Mouse (Mus musculus): Measurements from ENCODE around the gene Fam193a. TPM values are rescaled to one million over a fixed set of nuclear protein-coding genes. Genes with fewer than 3 reads are reported as not detected.

Gene Fam193a
- 4.9 and 5.1 TPM in 2 replicates for polyA plus RNA-seq (2016; fragmentation: Nextera tagmentation; extraction: Ambion mirVana)

DNA sequence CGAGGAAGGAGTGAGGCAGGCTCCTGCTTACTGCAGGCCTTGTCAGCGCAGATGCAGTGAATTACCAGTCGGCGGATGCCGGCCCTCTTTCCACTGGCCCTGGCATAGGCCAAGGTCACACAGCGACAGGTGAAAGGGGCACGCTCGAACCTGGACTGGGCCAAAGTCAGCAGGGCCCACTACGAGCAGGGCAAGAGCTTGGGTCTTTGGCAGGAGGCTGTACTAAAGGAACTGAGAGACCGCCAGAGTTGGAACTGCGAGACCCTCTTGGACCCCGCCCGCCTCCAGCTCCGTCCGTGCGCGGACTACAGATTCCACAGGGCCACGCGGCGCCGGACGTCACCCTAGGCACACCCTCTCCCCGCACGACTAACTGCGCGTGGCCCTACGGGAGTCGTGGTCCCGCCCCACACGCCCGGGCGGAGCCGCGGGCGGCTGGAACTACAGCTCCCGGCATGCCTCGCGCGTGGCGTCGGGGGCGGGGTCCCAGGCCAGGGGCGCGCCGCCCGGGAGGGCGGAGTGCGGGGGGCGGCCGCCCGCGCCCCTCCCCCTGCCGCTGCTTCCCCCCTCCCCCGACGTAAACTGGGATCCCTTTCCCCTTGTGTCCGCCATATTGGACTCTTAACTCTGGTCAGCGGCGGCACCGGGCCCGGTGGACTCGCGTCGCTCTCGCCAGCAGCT is at the start of gene Fam193a:
Gene Fam193a (plus strand): TSS at position 593 of the 681 bp plus-strand sequence.
- WGBS (ENCODE audit: insufficient replicate concordance): 1% methylated on average over 55 of the region's 64 CpGs
- peak within 1 kb of the TSS; percentile 92 for H3K4me3 ChIP-seq
- H3K4me1 ChIP-seq: peaks cover 39% of the 10 kb centered on the region
- ATAC-seq: peak; percentile 99
- peak within 1 kb of the TSS; percentile 90 for H3K9ac ChIP-seq
- peaks cover 13% of the 10 kb centered on the region for H3K36me3 ChIP-seq
- H3K4me2 ChIP-seq: peak within 1 kb of the TSS; percentile 96
- no peaks in the 10 kb centered on the region for H3K27me3 ChIP-seq (replicated peaks)
- H3K27ac ChIP-seq: peak within 1 kb of the TSS; percentile 85
- H3K9me3 ChIP-seq (replicated peaks): no peaks in the 10 kb centered on the region

DNA sequence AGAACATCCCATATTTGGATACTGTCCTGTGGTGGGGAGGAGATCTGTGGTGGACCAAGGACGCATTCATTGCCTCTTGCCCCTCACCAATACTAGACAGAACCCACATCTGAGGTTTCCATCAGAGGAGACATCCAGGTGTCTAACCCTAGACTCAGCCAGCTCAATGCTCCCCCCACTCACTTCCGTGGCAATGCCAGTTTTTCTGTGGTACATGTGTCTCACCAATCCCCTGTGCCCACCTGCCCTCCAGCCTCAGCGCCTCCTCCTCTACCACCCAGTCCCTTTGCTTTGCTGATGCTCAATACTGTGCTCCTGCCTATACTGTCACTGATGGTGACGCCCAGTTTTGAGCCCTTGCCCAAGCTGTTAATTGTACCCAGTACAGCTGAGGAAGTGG is 48.5 kb upstream of the Fam193a start:
- H3K9me3 ChIP-seq (replicated peaks): no peaks in the 10 kb centered on the region
- no peak overlapping the region for H3K4me2 ChIP-seq
- H3K36me3 ChIP-seq: no peaks in the 10 kb centered on the region
- no peak overlapping the region for H3K9ac ChIP-seq
- no peak overlapping the region for H3K4me3 ChIP-seq
- no peak overlapping the region for H3K27ac ChIP-seq
- peaks cover 8% of the 10 kb centered on the region; the same call in 1 of the 2 replicates for H3K4me1 ChIP-seq
- ATAC-seq: no peak
- H3K27me3 ChIP-seq (replicated peaks): 0 out of 2 replicates have a peak, but pooled peaks cover under 1% of the 10 kb centered on the region
- WGBS (ENCODE audit: insufficient replicate concordance): 69% methylated on average over 4 of the region's 4 CpGs

DNA sequence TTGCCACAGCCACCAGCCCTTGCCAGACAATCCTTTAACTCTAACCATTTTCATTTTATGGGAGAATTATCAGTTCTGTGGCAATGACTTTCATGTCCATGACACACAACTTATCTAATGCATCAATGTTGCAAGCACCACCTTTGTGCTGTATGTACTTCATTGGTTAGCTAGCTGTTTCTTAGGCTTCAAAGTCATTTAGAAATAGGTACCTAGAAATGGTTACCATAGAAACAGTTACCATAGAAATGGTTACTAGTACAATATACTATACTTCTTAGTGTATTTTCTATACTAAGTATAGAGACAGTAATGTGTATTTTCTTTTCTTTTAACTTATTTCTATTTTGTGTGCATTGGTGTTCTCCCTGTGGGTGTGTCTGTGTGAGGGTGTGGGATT is 44.4 kb upstream of the Fam193a start:
- Histone ChIP-seq H3K4me1 (peaks cover 14% of the 10 kb centered on the region), H3K9ac (no peak overlapping the region), H3K27ac (no peak overlapping the region), H3K9me3 (replicated peaks) (peaks cover 3% of the 10 kb centered on the region; the same call in 1 of the 2 replicates), H3K4me2 (no peak overlapping the region), H3K4me3 (no peak overlapping the region), H3K27me3 (replicated peaks) (peaks cover 18% of the 10 kb centered on the region; the same call in 1 of the 2 replicates), H3K36me3 (no peaks in the 10 kb centered on the region)
- ATAC-seq: no peak

DNA sequence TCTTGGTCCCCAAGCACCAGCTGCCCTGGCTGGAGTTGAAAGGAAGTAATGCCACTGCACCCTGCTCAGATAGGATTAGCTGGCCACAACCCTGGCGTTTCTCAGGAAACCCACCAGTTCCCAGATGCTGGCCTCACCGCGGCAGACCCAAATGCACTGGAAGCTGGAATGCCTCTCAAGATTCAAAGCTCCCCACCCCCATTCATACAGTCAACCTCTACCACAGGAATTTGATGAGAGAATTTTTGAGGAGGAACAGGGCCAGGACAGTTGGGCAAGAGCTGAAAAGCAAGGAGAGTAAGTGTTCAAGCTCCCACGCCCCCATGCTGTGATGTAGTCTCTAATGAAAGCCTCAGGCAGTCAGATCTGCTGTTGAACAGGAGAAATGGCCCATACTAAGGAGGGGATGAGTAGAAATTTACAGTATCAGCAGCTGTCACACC is 43.5 kb upstream of the Fam193a start:
- H3K9ac ChIP-seq: no peak overlapping the region
- H3K9me3 ChIP-seq (replicated peaks): peaks cover 5% of the 10 kb centered on the region; the same call in 1 of the 2 replicates
- peaks cover 14% of the 10 kb centered on the region for H3K4me1 ChIP-seq
- H3K27ac ChIP-seq: no peak overlapping the region
- peak overlapping the region; percentile 65; the same call in 1 of the 2 replicates for H3K4me2 ChIP-seq
- ATAC-seq: no peak
- no peak overlapping the region for H3K4me3 ChIP-seq
- WGBS (ENCODE audit: insufficient replicate concordance): 20% methylated on average over 4 of the region's 4 CpGs
- peaks cover 3% of the 10 kb centered on the region; the same call in 1 of the 2 replicates for H3K36me3 ChIP-seq
- peaks cover 18% of the 10 kb centered on the region; the same call in 1 of the 2 replicates for H3K27me3 ChIP-seq (replicated peaks)

DNA sequence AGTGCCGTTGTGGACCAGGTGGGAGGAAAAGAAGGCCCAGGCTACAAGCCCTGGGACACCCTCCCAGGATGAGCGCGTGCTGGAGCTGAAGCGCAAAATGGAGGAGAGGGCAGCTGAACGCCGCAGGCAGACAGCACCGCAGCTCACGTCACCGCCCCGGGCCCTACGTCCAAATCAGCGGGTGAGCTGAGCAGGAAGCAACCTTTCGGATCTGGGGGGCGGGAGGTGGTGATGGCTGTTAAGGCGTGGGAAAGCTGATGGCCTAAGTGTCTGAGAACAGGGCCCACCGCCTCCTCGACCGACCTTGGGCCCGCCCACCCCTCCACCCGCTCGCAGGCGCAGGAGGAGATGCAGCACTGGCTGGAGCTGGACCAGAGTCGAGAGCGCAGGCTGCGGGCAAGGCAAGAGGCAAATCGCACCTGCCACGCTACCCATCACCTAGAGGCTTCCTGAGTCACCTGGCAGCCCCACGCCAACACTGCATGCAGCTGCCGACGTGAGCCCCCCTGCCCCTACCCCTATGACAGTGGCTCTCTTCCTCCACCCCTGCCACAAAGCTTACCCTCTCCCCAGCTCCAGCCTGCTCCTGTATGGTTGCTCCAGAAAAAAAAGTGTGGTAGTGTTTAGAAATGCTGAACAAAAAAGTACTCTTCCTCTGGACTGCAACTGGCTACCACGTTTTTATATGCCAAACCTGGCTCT is 42.7 kb upstream of the Fam193a start:
- Histone ChIP-seq H3K9ac (peak overlapping the region; percentile 24; the same call in 1 of the 2 replicates), H3K27me3 (replicated peaks) (peaks cover 18% of the 10 kb centered on the region; the same call in 1 of the 2 replicates), H3K4me3 (peak overlapping the region; percentile 45), H3K4me1 (peaks cover 14% of the 10 kb centered on the region), H3K27ac (no peak overlapping the region), H3K36me3 (peaks cover 3% of the 10 kb centered on the region; the same call in 1 of the 2 replicates), H3K4me2 (peak overlapping the region; percentile 65), H3K9me3 (replicated peaks) (peaks cover 5% of the 10 kb centered on the region; the same call in 1 of the 2 replicates)
- no peak; the same call in 1 of the 2 replicates for ATAC-seq
- WGBS (ENCODE audit: insufficient replicate concordance): 25% methylated on average over 31 of the region's 31 CpGs

DNA sequence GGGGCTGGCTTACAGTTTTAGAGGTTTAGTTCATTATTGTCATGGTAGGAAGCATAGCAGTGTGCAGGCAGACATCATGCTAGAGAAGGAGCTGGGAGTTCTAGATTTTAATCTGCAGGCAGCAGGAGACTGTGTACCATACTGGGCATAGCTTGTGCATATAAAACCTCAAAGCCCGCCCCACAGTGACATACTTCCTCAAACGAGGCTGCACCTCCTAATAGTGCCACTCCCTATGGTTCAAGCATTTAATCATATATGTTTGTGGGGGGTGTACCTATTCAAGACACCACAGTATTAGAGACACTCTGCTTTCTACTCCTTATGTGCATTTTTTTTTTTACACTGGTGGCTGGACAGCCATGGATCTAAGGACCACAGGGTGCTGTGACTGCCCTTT is 39.6 kb upstream of the Fam193a start:
- WGBS (ENCODE audit: insufficient replicate concordance): 58% methylated on average over 2 of the region's 2 CpGs
- H3K9me3 ChIP-seq (replicated peaks): peaks cover 5% of the 10 kb centered on the region; the same call in 1 of the 2 replicates
- no peak overlapping the region for H3K27ac ChIP-seq
- no peak overlapping the region for H3K9ac ChIP-seq
- peaks cover 18% of the 10 kb centered on the region; the same call in 1 of the 2 replicates for H3K27me3 ChIP-seq (replicated peaks)
- no peak for ATAC-seq
- H3K36me3 ChIP-seq: peaks cover 9% of the 10 kb centered on the region
- no peak overlapping the region for H3K4me3 ChIP-seq
- peaks cover 15% of the 10 kb centered on the region for H3K4me1 ChIP-seq
- H3K4me2 ChIP-seq: no peak overlapping the region

DNA sequence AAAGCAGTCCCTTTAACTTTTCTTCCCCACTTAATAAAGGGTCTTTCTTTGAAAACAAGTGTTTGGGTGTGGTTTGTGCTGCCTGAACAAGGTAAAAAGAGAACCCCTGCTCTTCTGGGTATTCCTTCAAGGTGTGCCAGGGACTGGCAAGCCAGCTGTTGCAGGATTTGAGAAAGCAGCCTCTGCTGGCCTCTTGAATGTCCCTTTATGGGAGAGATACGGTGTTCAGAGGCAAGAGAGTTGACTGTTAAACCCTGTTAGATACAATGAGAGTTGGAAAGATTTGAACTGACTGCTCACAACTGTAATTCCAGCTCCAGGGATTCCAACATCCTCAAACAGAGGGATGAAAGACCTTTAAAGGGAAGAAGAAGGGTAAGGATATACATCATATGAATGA is 35.7 kb upstream of the Fam193a start:
- Histone ChIP-seq H3K27ac (no peak overlapping the region), H3K4me2 (no peak overlapping the region), H3K4me1 (peaks cover 27% of the 10 kb centered on the region), H3K27me3 (replicated peaks) (no peaks in the 10 kb centered on the region), H3K9ac (no peak overlapping the region), H3K9me3 (replicated peaks) (peaks cover 5% of the 10 kb centered on the region; the same call in 1 of the 2 replicates), H3K4me3 (no peak overlapping the region), H3K36me3 (peaks cover 17% of the 10 kb centered on the region)
- no peak for ATAC-seq
- WGBS (ENCODE audit: insufficient replicate concordance): 81% methylated on average over 1 of the region's 1 CpGs

DNA sequence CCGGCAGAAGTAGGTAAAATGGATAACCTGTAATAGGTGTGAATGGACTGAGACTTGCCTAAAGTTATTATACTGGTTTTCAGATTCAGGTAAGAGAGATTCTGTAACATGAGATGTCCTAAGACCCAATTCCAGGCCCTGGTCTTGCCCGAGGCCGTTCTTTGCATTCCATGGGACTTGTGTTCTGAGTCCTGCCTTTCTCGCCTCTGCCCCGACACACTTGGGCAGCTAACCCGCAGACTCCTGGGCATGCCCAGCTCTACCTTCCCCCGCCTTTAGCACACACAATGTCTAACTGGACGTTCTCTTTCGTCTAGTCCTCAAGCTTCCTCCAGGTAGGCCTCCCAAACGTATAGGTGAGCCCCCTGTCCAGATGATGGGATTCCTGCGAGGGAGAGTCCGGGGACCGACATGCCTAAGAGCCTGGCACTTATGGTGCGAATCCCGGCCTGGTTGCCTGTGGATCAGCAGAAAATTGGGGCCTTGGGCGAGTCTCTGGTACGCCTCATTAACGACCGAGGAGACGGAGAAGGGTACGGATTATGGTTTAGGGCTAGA is 34.1 kb upstream of the Fam193a start:
- Histone ChIP-seq H3K27me3 (replicated peaks) (no peaks in the 10 kb centered on the region), H3K27ac (peak overlapping the region; percentile 97), H3K36me3 (peaks cover 28% of the 10 kb centered on the region), H3K9me3 (replicated peaks) (no peaks in the 10 kb centered on the region), H3K4me2 (peak overlapping the region; percentile 96), H3K4me3 (peak overlapping the region; percentile 98), H3K4me1 (peaks cover 42% of the 10 kb centered on the region), H3K9ac (peak overlapping the region; percentile 98)
- peak; percentile 56 for ATAC-seq
- WGBS (ENCODE audit: insufficient replicate concordance): under 1% methylated on average over 21 of the region's 21 CpGs

DNA sequence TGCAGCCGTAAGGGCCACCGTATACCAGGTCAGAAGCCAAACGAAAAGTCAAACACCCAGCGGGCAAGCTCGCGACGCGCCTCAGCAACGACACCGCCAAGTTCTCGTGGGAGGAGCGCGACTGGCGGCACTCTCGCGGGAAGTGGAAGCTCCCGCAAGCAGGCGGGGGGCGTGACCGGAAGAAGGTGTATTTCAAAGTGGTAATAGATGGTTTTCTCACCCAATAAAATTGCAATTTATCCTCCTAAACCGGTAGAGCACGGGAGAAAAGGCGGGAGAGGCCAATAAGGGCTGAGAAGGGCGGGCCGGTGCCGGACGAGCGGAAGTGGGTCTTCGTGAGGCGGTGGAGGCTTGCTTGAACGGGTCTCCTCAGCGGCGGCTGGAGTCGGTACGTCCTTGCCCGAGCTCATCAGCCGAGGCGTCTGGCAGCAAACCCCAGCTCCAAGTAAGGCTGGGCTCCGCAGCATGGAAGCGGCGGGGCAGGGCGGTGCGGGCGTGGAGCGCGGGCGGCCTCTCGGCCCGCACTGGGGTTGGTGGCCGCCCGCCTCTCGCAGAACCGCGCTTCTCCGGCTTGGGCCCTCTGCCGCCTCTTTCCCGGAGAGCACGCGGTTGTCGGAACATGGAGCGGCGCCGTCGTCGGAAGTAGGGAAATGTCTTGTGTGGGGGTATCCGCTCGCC is 33.5 kb upstream of the Fam193a start, which contains the start of gene Rnf4:
Gene Rnf4 (plus strand): TSS at position 193 of the 678 bp plus-strand sequence.
- Histone ChIP-seq H3K27ac (peak within 1 kb of the TSS; percentile 97), H3K27me3 (replicated peaks) (no peaks in the 10 kb centered on the region), H3K36me3 (peaks cover 25% of the 10 kb centered on the region), H3K4me3 (peak within 1 kb of the TSS; percentile 98), H3K4me2 (peak within 1 kb of the TSS; percentile 96), H3K9ac (peak within 1 kb of the TSS; percentile 98), H3K9me3 (replicated peaks) (no peaks in the 10 kb centered on the region), H3K4me1 (peaks cover 47% of the 10 kb centered on the region)
- WGBS (ENCODE audit: insufficient replicate concordance): 1% methylated on average over 67 of the region's 67 CpGs
- peak; percentile 94 for ATAC-seq

DNA sequence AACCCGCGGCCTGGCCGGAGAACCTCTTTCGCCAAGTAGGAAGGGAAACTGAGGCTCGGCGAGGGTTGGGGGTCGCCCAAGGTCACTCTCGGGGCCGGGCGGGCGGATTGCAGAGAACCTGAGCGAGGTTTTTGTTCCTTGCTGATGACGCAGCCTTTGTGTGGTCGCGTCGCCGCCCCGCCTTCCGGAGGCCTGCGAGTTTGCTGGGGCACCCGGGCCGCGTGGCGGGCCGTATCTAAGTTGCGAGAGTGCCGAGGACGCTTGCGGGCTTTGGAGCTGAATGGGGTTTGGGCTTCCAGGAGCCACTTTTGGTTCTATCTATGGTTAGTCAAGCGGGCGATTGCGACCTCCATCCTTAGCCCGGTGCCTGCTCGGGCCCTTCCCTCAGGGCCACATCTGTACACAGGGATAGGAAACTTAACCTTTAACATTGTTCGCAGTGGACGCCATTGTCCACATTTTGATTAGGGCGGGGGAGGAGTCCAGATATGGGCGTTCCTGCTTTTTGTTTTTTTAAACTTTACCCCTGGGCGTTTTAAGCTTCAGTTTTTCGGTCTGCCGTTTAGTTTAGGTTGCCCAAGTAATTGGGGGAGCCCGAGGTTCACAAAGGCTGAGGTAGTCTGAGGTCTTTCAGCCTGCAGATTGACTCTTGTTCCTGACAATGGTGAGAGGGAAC is 32.8 kb upstream of the Fam193a start:
- under 1% methylated on average over 42 of the region's 42 CpGs for WGBS (ENCODE audit: insufficient replicate concordance)
- H3K27me3 ChIP-seq (replicated peaks): no peaks in the 10 kb centered on the region
- H3K27ac ChIP-seq: peak overlapping the region; percentile 97
- H3K36me3 ChIP-seq: peaks cover 27% of the 10 kb centered on the region
- peak overlapping the region; percentile 98 for H3K9ac ChIP-seq
- peaks cover 47% of the 10 kb centered on the region for H3K4me1 ChIP-seq
- ATAC-seq: peak; percentile 57
- H3K4me2 ChIP-seq: peak overlapping the region; percentile 96
- no peaks in the 10 kb centered on the region for H3K9me3 ChIP-seq (replicated peaks)
- peak overlapping the region; percentile 98 for H3K4me3 ChIP-seq

DNA sequence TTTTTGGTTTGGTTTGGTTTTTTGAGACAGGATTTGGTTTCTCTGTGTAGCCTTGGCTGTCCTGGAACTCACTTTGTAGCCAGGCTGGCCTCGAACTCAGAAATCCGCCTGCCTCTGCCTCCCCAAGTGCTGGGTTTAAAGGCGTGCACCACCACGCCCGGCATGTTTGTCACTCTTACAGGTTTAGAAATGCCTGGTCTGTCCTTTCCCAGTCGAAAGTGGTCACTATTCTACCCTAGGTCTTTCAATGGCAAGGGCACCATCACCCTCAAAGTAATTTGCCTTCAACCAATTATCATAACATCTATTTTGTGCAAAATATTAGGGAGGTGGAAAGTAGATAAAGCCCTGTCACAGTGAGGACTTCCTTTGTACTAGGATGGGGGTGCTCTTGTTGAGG is 29.5 kb upstream of the Fam193a start:
- no peaks in the 10 kb centered on the region for H3K27me3 ChIP-seq (replicated peaks)
- 81% methylated on average over 6 of the region's 6 CpGs for WGBS (ENCODE audit: insufficient replicate concordance)
- no peaks in the 10 kb centered on the region for H3K9me3 ChIP-seq (replicated peaks)
- ATAC-seq: no peak
- peaks cover 45% of the 10 kb centered on the region for H3K4me1 ChIP-seq
- peaks cover 53% of the 10 kb centered on the region for H3K36me3 ChIP-seq
- H3K27ac ChIP-seq: no peak overlapping the region
- no peak overlapping the region for H3K4me2 ChIP-seq
- no peak overlapping the region for H3K9ac ChIP-seq
- H3K4me3 ChIP-seq: no peak overlapping the region

Measured in liver, embryonic 12.5 days (tissue).